Mouse (Mus musculus): ENCODE results near the gene Mier2. TPM values are rescaled to one million over a fixed set of nuclear protein-coding genes. Genes with fewer than 3 reads are reported as not detected.

Gene Mier2
- polyA plus RNA-seq, 2 experiments, result 5.2 to 16.4 TPM

GRCm38 (mm10) chr10:79537271-79537670 is 17.7 kb downstream of the Mier2 start:
- Histone ChIP-seq H3K27me3 (ENCODE audit: control insufficient read depth, insufficient read depth, low read length) (no peaks in the 10 kb centered on the region), H3K9me3 (ENCODE audit: control insufficient read depth, low read length) (no peaks in the 10 kb centered on the region), H3K36me3 (replicated peaks; ENCODE audit: control insufficient read depth, insufficient read depth, low read depth) (no peaks in the 10 kb centered on the region; the same call in 1 of the 2 replicates), H3K9ac (replicated peaks) (no peak overlapping the region), H3K4me2 (ENCODE audit: low read depth) (no peak overlapping the region), H3K4me3 (ENCODE audit: insufficient read depth in 1 of 2, low read depth in 2 of 2, low read length in 2 of 2) (no peak overlapping the region), H3K4me1 (replicated peaks; ENCODE audit: control insufficient read depth in 2 of 2, insufficient read depth in 2 of 2, low read length in 1 of 2) (peaks cover 0 to 4% of the 10 kb centered on the region in 2 experiments; a peak in 2 of 4 replicates), H3K27ac (no peak overlapping the region)
- WGBS (ENCODE audit: insufficient replicate concordance), result 64% methylated on average over 7 of the region's 7 CpGs
- DNase-seq (ENCODE audit: low read depth in 3 of 3, low spot score in 3 of 3) (no peak), ATAC-seq (ENCODE audit: insufficient read depth) (no peak)
- TF ChIP-seq EP300 (IDR thresholded peaks at IDR 0.05; ENCODE audit: low read depth) (no peak), CTCF (IDR thresholded peaks at IDR 0.05; ENCODE audit: low read depth) (no peak)

GRCm38 (mm10) chr10:79536461-79537080 is 18.4 kb downstream of the Mier2 start:
- WGBS (ENCODE audit: insufficient replicate concordance), result 59% methylated on average over 12 of the region's 12 CpGs
- H3K36me3 ChIP-seq (replicated peaks; ENCODE audit: control insufficient read depth, insufficient read depth, low read depth), result no peaks in the 10 kb centered on the region; the same call in 1 of the 2 replicates
- H3K27me3 ChIP-seq (ENCODE audit: control insufficient read depth, insufficient read depth, low read length), result no peaks in the 10 kb centered on the region
- TF ChIP-seq CTCF (IDR thresholded peaks at IDR 0.05; ENCODE audit: low read depth), result no peak
- no peak for TF ChIP-seq EP300 (IDR thresholded peaks at IDR 0.05; ENCODE audit: low read depth)
- DNase-seq (ENCODE audit: low read depth in 3 of 3, low spot score in 3 of 3) (no peak), ATAC-seq (ENCODE audit: insufficient read depth) (no peak)
- H3K9ac ChIP-seq (replicated peaks), result no peak overlapping the region
- H3K9me3 ChIP-seq (ENCODE audit: control insufficient read depth, low read length), result no peaks in the 10 kb centered on the region
- H3K4me2 ChIP-seq (ENCODE audit: low read depth), result no peak overlapping the region
- H3K27ac ChIP-seq, result no peak overlapping the region
- H3K4me1 ChIP-seq (replicated peaks; ENCODE audit: control insufficient read depth in 2 of 2, insufficient read depth in 2 of 2, low read length in 1 of 2), result peaks cover 0 to 4% of the 10 kb centered on the region in 2 experiments; a peak in 3 of 4 replicates
- no peak overlapping the region for H3K4me3 ChIP-seq (ENCODE audit: insufficient read depth in 1 of 2, low read depth in 2 of 2, low read length in 2 of 2)

GRCm38 (mm10) chr10:79535431-79535830 is 19.6 kb downstream of the Mier2 start:
- Histone ChIP-seq H3K36me3 (replicated peaks; ENCODE audit: control insufficient read depth, insufficient read depth, low read depth) (no peaks in the 10 kb centered on the region; the same call in 1 of the 2 replicates), H3K4me3 (ENCODE audit: insufficient read depth in 1 of 2, low read depth in 2 of 2, low read length in 2 of 2) (no peak overlapping the region), H3K9me3 (ENCODE audit: control insufficient read depth, low read length) (no peaks in the 10 kb centered on the region), H3K4me2 (ENCODE audit: low read depth) (no peak overlapping the region), H3K27ac (no peak overlapping the region), H3K9ac (replicated peaks) (no peak overlapping the region), H3K4me1 (replicated peaks; ENCODE audit: control insufficient read depth in 2 of 2, insufficient read depth in 2 of 2, low read length in 1 of 2) (peaks cover 0 to 4% of the 10 kb centered on the region in 2 experiments; a peak in 3 of 4 replicates), H3K27me3 (ENCODE audit: control insufficient read depth, insufficient read depth, low read length) (no peaks in the 10 kb centered on the region)
- TF ChIP-seq CTCF (IDR thresholded peaks at IDR 0.05; ENCODE audit: low read depth) (no peak), EP300 (IDR thresholded peaks at IDR 0.05; ENCODE audit: low read depth) (no peak)
- no peak for DNase-seq (ENCODE audit: low read depth in 3 of 3, low spot score in 3 of 3)
- no peak for ATAC-seq (ENCODE audit: insufficient read depth)
- WGBS (ENCODE audit: insufficient replicate concordance), result 21% methylated on average over 1 of the region's 1 CpGs

- H3K27me3 ChIP-seq (ENCODE audit: control insufficient read depth, insufficient read depth, low read length), result no peaks in the 10 kb centered on the region
- ATAC-seq (ENCODE audit: insufficient read depth), result no peak
- DNase-seq (ENCODE audit: low read depth in 3 of 3, low spot score in 3 of 3), result no peak
- H3K9ac ChIP-seq (replicated peaks), result no peak overlapping the region
- TF ChIP-seq EP300 (IDR thresholded peaks at IDR 0.05; ENCODE audit: low read depth), result no peak
- TF ChIP-seq CTCF (IDR thresholded peaks at IDR 0.05; ENCODE audit: low read depth), result no peak
- H3K27ac ChIP-seq, result no peak overlapping the region
- 92% methylated on average over 2 of the region's 2 CpGs for WGBS (ENCODE audit: insufficient replicate concordance)
- peaks cover 0 to 4% of the 10 kb centered on the region in 2 experiments; a peak in 3 of 4 replicates for H3K4me1 ChIP-seq (replicated peaks; ENCODE audit: control insufficient read depth in 2 of 2, insufficient read depth in 2 of 2, low read length in 1 of 2)
- no peaks in the 10 kb centered on the region for H3K9me3 ChIP-seq (ENCODE audit: control insufficient read depth, low read length)
- H3K4me2 ChIP-seq (ENCODE audit: low read depth), result no peak overlapping the region
- H3K36me3 ChIP-seq (replicated peaks; ENCODE audit: control insufficient read depth, insufficient read depth, low read depth), result no peaks in the 10 kb centered on the region
- H3K4me3 ChIP-seq (ENCODE audit: insufficient read depth in 1 of 2, low read depth in 2 of 2, low read length in 2 of 2), result no peak overlapping the region
Measured at GRCm38 (mm10) chr10:79534426-79534825, 20.6 kb downstream of the Mier2 start.

- H3K27ac ChIP-seq, result no peak within 1 kb of the TSS
- peak; percentile 50 to 56 (median 56) for DNase-seq (ENCODE audit: low read depth in 3 of 3, low spot score in 3 of 3)
- WGBS (ENCODE audit: insufficient replicate concordance), result under 1% methylated on average over 52 of the region's 52 CpGs
- no peaks in the 10 kb centered on the region for H3K36me3 ChIP-seq (replicated peaks; ENCODE audit: control insufficient read depth, insufficient read depth, low read depth)
- peak; percentile 84 for ATAC-seq (ENCODE audit: insufficient read depth)
- H3K4me3 ChIP-seq (ENCODE audit: insufficient read depth in 1 of 2, low read depth in 2 of 2, low read length in 2 of 2), result peak within 1 kb of the TSS; percentile 59 to 60
- no peak for TF ChIP-seq EP300 (IDR thresholded peaks at IDR 0.05; ENCODE audit: low read depth)
- TF ChIP-seq CTCF (IDR thresholded peaks at IDR 0.05; ENCODE audit: low read depth), result peak; percentile 81
- peak within 1 kb of the TSS; percentile 62 for H3K9ac ChIP-seq (replicated peaks)
- peaks cover 0 to 4% of the 10 kb centered on the region in 2 experiments; a peak in 3 of 4 replicates for H3K4me1 ChIP-seq (replicated peaks; ENCODE audit: control insufficient read depth in 2 of 2, insufficient read depth in 2 of 2, low read length in 1 of 2)
- H3K27me3 ChIP-seq (ENCODE audit: control insufficient read depth, insufficient read depth, low read length), result no peaks in the 10 kb centered on the region
- H3K9me3 ChIP-seq (ENCODE audit: control insufficient read depth, low read length), result no peaks in the 10 kb centered on the region
- peak within 1 kb of the TSS; percentile 86 for H3K4me2 ChIP-seq (ENCODE audit: low read depth)
Measured at GRCm38 (mm10) chr10:79533126-79533911, 21.7 kb downstream of the Mier2 start, which contains the start of gene Plpp2. Gene Plpp2 (minus strand): TSS chr10:79533796.
